Mouse (Mus musculus) spleen, postnatal 36 days (tissue): ENCODE measurements around the gene Hirip3.
"Not testable (repeated sequence)": the region's sequence is repeated elsewhere in the genome, so short reads cannot be mapped to it uniquely, and the experiment has no call there.

Experiments
- DNase-seq, 2 experiments: peaks; one replicate each; pipeline ENCODE4 v3.0.0; 2022; ENCODE audit warnings: low spot score in 2 of 2, mixed read lengths in 1 of 2

The Hirip3 gene

GRCm38 (mm10) chr7:126853454-126853853, 8.3 kb upstream of the Hirip3 start:
- DNase-seq = no peak

- DNase-seq = no peak
Observed at GRCm38 (mm10) chr7:126855641-126856040, 6.1 kb upstream of the Hirip3 start.

- DNase-seq = peak in 1 of 2 experiments; percentile 17
Observed at GRCm38 (mm10) chr7:126856741-126857420, 4.9 kb upstream of the Hirip3 start.

- no peak for DNase-seq
Observed at GRCm38 (mm10) chr7:126860987-126861386, 785 bp upstream of the Hirip3 start.

GRCm38 (mm10) chr7:126862147-126862784, 494 bp downstream of the Hirip3 start, which contains the start of gene Ino80e:
Gene Ino80e (minus strand): TSS chr7:126862377.
- DNase-seq = peak; percentile 86 to 92

DNA sequence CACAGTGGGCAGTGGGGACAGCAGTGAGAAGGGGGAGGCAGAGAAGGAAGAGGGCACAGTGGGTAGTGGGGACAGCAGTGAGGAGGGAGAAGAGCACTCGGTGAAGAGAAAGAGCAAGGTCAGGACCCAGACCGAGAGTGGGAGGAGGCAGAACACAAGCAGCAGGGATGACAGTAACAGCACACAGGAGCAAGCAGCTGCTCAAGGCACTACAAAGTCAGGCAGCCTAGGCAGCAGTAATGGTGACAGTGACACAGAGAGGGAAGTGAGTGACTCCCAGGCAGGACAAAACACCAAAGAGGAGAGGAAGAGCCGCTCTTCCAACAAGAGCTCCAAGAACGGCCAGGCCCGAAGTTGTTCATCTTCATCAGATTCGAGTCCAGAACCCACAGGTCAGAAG, 2.0 kb downstream of the Hirip3 start:
- DNase-seq = no peak

GRCm38 (mm10) chr7:126867534-126867933, 5.8 kb downstream of the Hirip3 start:
- no peak for DNase-seq

DNA sequence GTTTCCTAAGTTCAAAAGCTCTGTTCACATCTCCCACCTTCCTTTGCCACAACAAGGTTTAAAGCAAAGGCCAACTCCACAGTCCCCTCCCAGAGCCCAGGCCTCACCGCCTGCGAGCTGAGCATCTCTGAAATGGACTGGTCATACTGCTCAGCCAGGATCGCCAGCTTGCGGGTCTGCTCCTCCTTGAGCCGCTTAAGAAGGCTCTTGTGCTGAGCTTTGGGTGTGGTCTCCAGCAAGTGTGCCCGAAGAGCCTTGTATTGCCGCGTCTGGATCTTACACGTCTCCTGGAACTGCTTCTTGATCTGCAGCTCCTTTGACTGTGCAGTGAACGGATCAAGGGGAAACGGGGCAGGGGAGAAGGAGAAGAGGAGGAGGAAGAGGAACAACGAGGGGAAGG, 6.2 kb downstream of the Hirip3 start:
- DNase-seq = no peak

DNA sequence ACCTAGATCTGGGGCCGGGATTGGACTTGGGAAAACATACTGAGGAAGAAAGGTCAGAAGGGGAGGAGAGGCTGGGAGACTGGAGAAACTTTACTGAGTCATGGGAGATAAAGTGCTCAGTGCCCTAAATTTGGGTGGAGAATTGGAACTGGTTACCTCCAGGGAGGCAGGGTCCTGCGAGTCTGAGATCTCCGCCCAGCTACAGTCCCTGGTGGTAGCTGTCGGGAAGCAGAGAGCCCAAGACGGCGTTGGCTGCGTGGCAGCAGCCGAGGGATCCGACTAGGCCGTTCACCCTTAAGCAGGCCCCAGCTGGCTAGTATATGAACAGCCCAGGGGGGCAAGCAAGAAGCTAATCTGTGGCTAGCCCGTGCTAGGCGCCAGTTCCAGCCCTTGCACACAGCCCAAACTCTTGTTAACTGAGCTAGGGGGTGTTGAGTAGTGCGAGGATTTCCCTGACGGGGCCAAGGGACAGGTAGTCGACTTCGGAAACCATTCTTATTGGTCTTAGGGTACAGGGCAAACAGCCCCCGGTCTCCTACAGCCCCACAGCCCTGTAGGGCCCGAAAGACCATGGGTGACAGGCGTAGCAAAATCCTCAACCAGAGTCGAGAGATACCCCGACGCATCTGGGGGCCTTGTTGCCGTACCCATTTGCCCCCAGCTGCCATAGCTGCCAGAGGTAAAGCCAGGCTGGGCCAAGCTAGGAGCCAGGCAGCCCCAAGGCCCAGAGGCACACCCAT, 8.2 kb downstream of the Hirip3 start:
- DNase-seq = no peak

GRCm38 (mm10) chr7:126870520-126870891, 8.7 kb downstream of the Hirip3 start:
- no peak for DNase-seq

- no peak for DNase-seq
Observed at GRCm38 (mm10) chr7:126877239-126877638, 15.5 kb downstream of the Hirip3 start.

DNA sequence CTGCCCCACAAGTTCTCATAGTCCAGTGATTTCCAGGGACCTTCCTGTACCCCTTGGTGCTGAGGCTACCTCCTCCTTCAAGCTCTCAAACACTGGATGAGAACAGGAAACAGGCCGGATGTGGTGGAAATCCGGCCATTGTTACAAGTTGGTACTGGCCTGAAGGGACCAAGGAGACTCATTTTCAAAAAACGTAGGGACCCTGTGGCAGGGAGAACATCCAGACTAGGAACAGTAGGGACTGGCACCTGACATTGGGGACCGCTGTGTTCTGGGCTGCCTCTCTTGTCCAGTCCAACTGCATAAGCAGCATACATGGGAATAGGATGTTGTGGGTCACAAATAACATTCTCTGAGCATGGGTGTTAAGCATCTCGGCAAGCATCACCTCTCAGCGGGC, 19.3 kb downstream of the Hirip3 start:
- no peak for DNase-seq

DNA sequence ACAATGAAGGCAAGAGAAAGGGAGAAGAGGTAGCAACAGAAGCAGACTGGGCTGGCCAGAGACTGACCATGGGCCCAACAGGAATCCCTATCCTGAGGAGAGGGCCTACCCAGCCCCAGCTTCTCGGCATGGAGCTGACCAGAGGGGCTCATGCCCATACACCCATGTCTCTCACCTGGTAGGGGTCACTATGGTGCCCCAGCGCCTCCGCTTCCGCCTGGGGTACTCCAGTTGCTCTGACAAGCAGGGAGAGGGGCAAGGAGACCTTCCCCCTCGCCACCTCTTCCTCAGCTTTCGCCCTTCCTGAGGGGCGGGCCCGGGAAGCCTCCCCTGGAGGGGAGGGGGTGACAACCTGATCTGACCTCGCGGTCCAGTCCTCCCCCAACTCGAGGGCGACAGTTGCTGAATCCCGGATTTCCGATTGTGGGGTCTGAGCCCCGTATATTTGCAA, 22.0 kb downstream of the Hirip3 start:
- no peak for DNase-seq

DNA sequence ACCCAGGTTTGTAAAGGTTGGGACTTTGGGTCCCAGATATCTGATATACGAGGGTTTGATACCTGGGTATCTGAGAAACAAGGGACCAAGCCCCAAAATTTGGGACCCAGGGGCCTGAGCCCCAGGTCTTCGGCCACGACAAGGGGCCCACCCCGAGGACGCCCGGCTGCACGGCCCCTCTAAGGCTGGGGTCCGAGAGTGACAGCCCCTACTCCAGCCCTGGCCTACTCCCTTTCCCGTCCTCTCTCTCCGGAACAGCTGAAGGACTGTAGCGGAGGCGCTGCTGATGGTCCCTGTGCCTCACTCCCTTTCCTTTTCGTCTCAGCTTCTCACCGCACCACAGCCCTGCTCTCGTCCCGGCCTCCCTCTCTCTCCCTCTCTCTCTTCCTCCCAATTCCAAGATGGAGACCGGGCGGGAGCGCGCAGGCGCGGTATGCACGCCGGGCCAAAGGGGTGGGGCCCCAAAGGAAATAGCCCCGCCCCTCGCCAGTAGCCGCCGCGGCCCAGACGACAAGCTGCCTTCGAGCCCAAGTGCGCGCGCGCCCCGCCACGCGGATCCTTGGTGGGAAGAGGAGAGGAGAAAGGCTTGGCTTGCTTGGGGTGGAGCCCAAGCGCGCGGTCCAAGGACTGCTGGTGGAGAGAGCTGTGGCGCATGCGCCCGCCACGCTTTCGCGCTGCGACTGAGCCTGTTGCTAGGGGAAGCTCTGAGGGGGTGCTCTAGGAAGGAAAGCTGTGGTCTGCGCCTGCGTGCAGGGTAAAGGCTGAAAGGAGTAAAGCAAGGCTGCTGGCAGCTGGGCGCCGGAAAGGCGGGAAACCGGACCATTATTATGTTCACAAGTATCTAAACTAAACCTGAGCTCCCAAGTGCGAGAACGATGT, 22.8 kb downstream of the Hirip3 start, which contains the start of gene Taok2:
TSS of gene Taok2 (minus strand) at position 418 of the 879 bp plus-strand sequence.
- peak; percentile 93 to 94 for DNase-seq

- DNase-seq = no peak
Observed at GRCm38 (mm10) chr7:126887281-126887680, 25.5 kb downstream of the Hirip3 start.

DNA sequence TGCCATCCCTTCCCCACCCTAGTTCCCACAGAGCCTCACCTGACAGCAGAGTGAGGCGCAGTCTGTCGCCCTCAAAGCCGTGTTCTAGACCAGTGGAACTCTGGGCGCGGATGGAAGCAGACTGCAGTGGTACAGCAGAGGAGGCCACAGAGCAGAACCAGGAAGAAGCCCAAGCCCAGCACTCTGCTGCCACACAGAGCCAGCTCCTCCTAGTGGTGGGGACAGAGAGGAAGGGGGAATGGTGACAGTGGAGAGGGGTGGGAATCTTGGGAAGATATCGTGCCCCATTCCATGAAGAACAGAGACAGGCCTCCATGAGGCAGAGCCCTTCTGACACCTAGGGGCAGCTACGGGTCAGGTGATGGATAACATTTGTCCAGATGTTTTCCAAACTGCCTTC, 27.1 kb downstream of the Hirip3 start:
- no peak for DNase-seq

DNA sequence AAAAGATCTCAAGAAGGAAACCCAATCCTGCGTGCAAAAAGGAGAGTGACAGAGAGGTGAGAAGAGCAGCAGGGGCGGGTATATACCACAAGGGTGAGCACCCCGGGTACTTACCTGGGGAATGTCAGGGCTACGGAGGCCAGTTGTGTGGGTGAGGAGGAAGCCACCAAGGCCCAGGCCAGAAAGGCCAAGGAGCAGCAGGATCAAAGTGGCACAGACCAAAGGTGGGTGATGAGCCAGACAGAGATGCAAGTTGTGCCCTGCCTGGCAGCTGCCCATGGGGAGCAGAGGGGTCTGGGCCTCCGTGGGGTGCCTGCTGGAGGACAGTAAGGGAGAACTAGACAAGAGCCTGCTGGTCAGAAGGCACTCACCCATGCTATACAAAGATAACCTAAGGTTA, 35.1 kb downstream of the Hirip3 start:
- no peak for DNase-seq

GRCm38 (mm10) chr7:126897390-126898101, 35.8 kb downstream of the Hirip3 start:
- peak; percentile 47 to 56 for DNase-seq

- peak; percentile 91 to 92 for DNase-seq
Observed at GRCm38 (mm10) chr7:126898102-126898990, 36.6 kb downstream of the Hirip3 start.

GRCm38 (mm10) chr7:126899781-126900180, 38.0 kb downstream of the Hirip3 start:
- DNase-seq = not testable (repeated sequence)
